Mouse (Mus musculus): ENCODE measurements around the gene Col24a1. TPM values are rescaled to one million over a fixed set of nuclear protein-coding genes. Genes with fewer than 3 reads are reported as not detected.
"Not testable (repeated sequence)": the region's sequence is repeated elsewhere in the genome, so short reads cannot be mapped to it uniquely, and the experiment has no call there.

Col24a1 gene
- polyA plus RNA-seq, 1 experiment = 1.4 TPM

DNA sequence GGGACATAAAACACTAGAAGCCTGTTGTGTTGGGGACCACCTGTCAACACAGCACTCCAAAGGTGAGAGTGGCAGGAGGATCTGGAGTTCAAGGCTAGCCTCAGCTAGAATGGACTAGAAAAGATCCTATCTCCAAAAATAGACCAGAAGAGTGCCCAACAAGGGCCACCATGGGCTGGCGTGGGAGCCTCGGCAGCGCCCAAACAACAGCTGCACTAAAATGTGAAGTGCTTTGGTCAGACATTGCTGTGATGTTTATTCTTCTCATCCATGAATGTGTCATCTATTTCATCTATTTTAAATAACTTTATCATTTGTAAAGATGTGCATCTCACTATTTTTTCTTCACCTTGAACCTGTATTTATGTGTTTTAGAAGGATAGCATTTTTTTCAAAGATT lies 122.1 kb downstream of the Col24a1 start:
- TF ChIP-seq POLR2A (IDR thresholded peaks at IDR 0.05; ENCODE audit: low read depth, low read length) = no peak
- no peak for TF ChIP-seq CTCF (IDR thresholded peaks at IDR 0.05; ENCODE audit: extremely low read depth, insufficient read length, insufficient replicate concordance, low read depth, low read length)
- 86% methylated on average over 3 of the region's 3 CpGs for WGBS

DNA sequence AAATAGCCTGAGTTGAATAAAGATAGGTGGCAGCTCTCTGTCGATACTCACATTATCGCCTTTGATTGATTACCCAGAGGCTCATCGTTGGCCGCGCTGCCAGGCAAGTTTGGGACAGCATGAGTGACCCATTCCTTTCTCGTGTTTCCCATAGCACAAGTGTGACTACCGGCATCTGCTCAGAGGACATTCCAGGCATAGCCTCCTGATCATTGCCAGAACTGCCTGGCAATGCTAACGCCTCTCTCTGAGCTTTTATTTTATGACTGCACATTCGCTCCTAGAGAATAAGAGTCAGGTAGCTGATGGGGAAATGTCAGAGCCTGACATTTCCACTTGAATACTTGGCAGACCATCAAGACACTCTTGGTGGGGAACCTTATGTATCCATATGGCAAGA lies 125.5 kb downstream of the Col24a1 start:
- H3K4me1 ChIP-seq (ENCODE audit: control insufficient read depth, insufficient read depth, insufficient read length, low read length) = no peaks in the 10 kb centered on the region
- H3K36me3 ChIP-seq (ENCODE audit: control insufficient read depth, insufficient read depth, low read length) = no peaks in the 10 kb centered on the region
- H3K27me3 ChIP-seq (ENCODE audit: control insufficient read depth, insufficient read depth, low read length) = no peaks in the 10 kb centered on the region
- no peak overlapping the region for H3K27ac ChIP-seq (ENCODE audit: insufficient read depth, low read depth, low read length)
- 76% methylated on average over 9 of the region's 9 CpGs for WGBS
- no peak for TF ChIP-seq POLR2A (IDR thresholded peaks at IDR 0.05; ENCODE audit: low read depth, low read length)
- TF ChIP-seq CTCF (IDR thresholded peaks at IDR 0.05; ENCODE audit: extremely low read depth, insufficient read length, insufficient replicate concordance, low read depth, low read length) = no peak
- no peak overlapping the region for H3K4me3 ChIP-seq (ENCODE audit: low read depth, low read length)

More for the DNA sequence above, 122.1 kb downstream of the Col24a1 start:
- Histone ChIP-seq H3K27me3 (ENCODE audit: control insufficient read depth, insufficient read depth, low read length) (no peaks in the 10 kb centered on the region), H3K36me3 (ENCODE audit: control insufficient read depth, insufficient read depth, low read length) (no peaks in the 10 kb centered on the region), H3K4me1 (ENCODE audit: control insufficient read depth, insufficient read depth, insufficient read length, low read length) (no peaks in the 10 kb centered on the region), H3K4me3 (ENCODE audit: low read depth, low read length) (no peak overlapping the region), H3K27ac (ENCODE audit: insufficient read depth, low read depth, low read length) (no peak overlapping the region)

DNA sequence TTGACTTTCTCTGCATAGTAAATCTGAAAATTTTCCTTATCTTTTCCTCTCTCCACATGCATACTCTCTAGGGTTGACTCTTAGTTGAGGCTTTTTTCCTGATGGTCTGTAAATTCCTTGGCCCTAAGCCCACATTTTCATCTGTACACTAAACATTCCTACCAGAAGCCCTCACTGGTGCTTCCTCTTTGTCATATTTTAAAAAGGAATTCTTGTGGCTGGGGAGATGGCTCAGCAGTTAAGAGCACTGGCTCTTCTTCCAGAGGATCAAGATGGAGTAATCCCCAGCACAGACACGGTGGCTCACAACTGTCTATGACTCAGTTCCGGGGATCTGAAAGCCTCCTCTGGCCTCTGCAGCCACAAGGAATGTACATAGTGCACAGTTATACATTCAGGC lies 128.1 kb downstream of the Col24a1 start:
- H3K4me3 ChIP-seq (ENCODE audit: low read depth, low read length) = no peak overlapping the region
- TF ChIP-seq POLR2A (IDR thresholded peaks at IDR 0.05; ENCODE audit: low read depth, low read length) = no peak
- no peak for TF ChIP-seq CTCF (IDR thresholded peaks at IDR 0.05; ENCODE audit: extremely low read depth, insufficient read length, insufficient replicate concordance, low read depth, low read length)
- H3K4me1 ChIP-seq (ENCODE audit: control insufficient read depth, insufficient read depth, insufficient read length, low read length) = no peaks in the 10 kb centered on the region
- H3K27me3 ChIP-seq (ENCODE audit: control insufficient read depth, insufficient read depth, low read length) = no peaks in the 10 kb centered on the region
- WGBS = 64% methylated on average over 2 of the region's 2 CpGs
- H3K27ac ChIP-seq (ENCODE audit: insufficient read depth, low read depth, low read length) = no peak overlapping the region
- no peaks in the 10 kb centered on the region for H3K36me3 ChIP-seq (ENCODE audit: control insufficient read depth, insufficient read depth, low read length)

DNA sequence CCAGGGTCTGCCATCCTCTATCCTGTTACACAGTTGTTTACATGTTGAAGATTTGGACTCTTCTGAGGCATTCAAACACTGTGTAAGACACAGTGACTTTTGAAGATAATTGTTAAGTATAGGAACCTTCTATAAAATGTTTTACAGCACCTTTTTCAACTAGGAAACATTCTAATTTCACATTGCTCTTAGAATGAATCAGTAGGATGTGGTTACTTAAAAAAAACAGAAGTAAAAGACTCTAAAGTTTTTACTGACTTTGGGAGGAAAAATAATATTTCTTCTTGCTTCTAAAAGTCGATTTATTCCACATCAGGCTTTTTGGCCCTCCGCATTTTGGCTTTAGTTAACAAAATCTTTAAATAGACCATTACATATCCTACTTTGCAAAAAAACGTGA lies 129.8 kb downstream of the Col24a1 start:
- Histone ChIP-seq H3K4me1 (ENCODE audit: control insufficient read depth, insufficient read depth, insufficient read length, low read length) (no peaks in the 10 kb centered on the region), H3K27ac (ENCODE audit: insufficient read depth, low read depth, low read length) (no peak overlapping the region), H3K36me3 (ENCODE audit: control insufficient read depth, insufficient read depth, low read length) (no peaks in the 10 kb centered on the region), H3K4me3 (ENCODE audit: low read depth, low read length) (no peak overlapping the region), H3K27me3 (ENCODE audit: control insufficient read depth, insufficient read depth, low read length) (no peaks in the 10 kb centered on the region)
- no peak for TF ChIP-seq CTCF (IDR thresholded peaks at IDR 0.05; ENCODE audit: extremely low read depth, insufficient read length, insufficient replicate concordance, low read depth, low read length)
- 79% methylated on average over 3 of the region's 3 CpGs for WGBS

DNA sequence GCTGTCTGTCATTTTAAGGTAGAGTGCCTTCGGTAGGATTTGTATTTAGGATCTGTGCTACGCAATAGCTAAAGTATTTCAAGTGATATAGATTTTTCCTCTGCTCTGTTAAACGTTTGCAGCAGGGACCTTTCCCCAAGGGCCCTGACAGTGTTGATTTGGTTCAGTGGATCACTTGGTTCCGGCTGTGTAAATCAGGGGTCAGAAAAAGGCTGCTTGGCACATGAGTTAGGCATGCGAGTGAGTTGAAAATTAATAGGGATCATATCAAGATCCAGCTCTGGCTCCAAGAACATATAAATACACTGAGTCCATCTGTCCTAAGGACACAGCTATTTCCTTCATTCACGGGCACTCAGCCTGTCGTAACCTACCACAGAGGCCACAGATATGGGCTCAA lies 146.1 kb downstream of the Col24a1 start:
- Histone ChIP-seq H3K27me3 (ENCODE audit: control insufficient read depth, insufficient read depth, low read length) (no peaks in the 10 kb centered on the region), H3K27ac (ENCODE audit: insufficient read depth, low read depth, low read length) (no peak overlapping the region), H3K4me1 (ENCODE audit: control insufficient read depth, insufficient read depth, insufficient read length, low read length) (no peaks in the 10 kb centered on the region), H3K36me3 (ENCODE audit: control insufficient read depth, insufficient read depth, low read length) (no peaks in the 10 kb centered on the region), H3K4me3 (ENCODE audit: low read depth, low read length) (no peak overlapping the region)
- no peak for TF ChIP-seq CTCF (IDR thresholded peaks at IDR 0.05; ENCODE audit: extremely low read depth, insufficient read length, insufficient replicate concordance, low read depth, low read length)
- TF ChIP-seq POLR2A (IDR thresholded peaks at IDR 0.05; ENCODE audit: low read depth, low read length) = no peak
- 80% methylated on average over 7 of the region's 7 CpGs for WGBS

DNA sequence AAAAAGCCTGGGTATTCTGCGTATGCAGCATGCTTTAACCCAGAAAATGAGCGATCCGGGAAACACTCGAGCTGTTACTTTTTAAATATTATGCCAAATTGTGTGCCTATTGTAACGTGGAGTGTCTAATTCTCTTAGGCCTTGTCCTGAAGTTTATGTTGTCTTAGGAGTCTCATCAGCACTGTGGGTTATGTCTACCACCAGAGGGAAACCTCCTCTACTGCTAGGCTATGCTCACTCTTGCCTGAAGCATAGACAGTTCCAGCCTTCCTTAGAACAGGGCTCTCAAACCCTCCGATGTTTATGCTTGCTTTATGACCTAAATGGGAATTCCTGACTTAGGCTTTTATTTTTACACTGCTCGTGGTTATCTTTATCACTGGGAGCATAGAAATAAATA lies 146.8 kb downstream of the Col24a1 start:
- H3K4me1 ChIP-seq (ENCODE audit: control insufficient read depth, insufficient read depth, insufficient read length, low read length) = no peaks in the 10 kb centered on the region
- no peaks in the 10 kb centered on the region for H3K27me3 ChIP-seq (ENCODE audit: control insufficient read depth, insufficient read depth, low read length)
- no peak for TF ChIP-seq CTCF (IDR thresholded peaks at IDR 0.05; ENCODE audit: extremely low read depth, insufficient read length, insufficient replicate concordance, low read depth, low read length)
- no peak for TF ChIP-seq POLR2A (IDR thresholded peaks at IDR 0.05; ENCODE audit: low read depth, low read length)
- no peaks in the 10 kb centered on the region for H3K36me3 ChIP-seq (ENCODE audit: control insufficient read depth, insufficient read depth, low read length)
- 80% methylated on average over 7 of the region's 7 CpGs for WGBS
- no peak overlapping the region for H3K4me3 ChIP-seq (ENCODE audit: low read depth, low read length)
- H3K27ac ChIP-seq (ENCODE audit: insufficient read depth, low read depth, low read length) = no peak overlapping the region

DNA sequence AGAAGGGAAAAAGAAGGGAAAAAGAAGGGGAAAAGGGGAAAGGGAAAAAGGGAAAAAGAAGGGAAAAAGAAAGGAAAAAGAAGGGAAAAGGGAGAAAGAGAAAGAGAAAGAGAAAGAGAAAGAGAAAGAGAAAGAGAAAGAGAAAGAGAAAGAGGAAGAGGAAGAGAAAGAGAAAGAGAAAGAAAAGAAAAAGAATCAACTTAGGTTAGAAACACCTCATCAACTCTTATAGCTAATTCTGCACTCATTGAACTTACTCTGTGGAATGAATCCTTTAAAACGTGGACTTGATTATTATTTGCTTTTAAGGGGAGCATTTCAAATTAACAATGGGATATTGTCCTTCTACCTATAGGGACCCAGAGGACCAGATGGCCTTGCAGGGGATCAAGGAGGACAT lies 148.7 kb downstream of the Col24a1 start:
- 56% methylated on average over 1 of the region's 1 CpGs for WGBS
- no peaks in the 10 kb centered on the region for H3K27me3 ChIP-seq (ENCODE audit: control insufficient read depth, insufficient read depth, low read length)
- no peak overlapping the region for H3K4me3 ChIP-seq (ENCODE audit: low read depth, low read length)
- H3K36me3 ChIP-seq (ENCODE audit: control insufficient read depth, insufficient read depth, low read length) = no peaks in the 10 kb centered on the region
- TF ChIP-seq CTCF (IDR thresholded peaks at IDR 0.05; ENCODE audit: extremely low read depth, insufficient read length, insufficient replicate concordance, low read depth, low read length) (no peak), POLR2A (IDR thresholded peaks at IDR 0.05; ENCODE audit: low read depth, low read length) (no peak)
- H3K27ac ChIP-seq (ENCODE audit: insufficient read depth, low read depth, low read length) = no peak overlapping the region
- H3K4me1 ChIP-seq (ENCODE audit: control insufficient read depth, insufficient read depth, insufficient read length, low read length) = no peaks in the 10 kb centered on the region

DNA sequence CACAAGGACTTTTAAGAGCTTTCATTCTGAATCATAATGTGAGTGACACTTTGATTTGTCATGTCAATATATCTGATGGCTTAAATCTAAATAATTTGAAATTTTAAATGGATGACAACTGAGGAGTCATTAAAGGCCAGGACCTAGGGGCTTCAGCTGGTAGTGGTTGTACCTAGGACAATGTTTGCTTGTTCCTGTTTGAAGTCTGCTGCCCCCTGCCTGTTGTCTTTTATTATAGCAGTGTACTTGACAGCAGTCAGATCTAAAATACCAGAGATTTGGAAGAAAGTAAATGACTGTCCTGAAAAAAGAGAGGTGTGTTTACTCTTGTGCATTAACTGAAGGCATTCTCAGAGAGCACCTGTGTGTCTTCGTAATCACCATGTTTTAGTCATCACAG lies 150.0 kb downstream of the Col24a1 start:
- TF ChIP-seq CTCF (IDR thresholded peaks at IDR 0.05; ENCODE audit: extremely low read depth, insufficient read length, insufficient replicate concordance, low read depth, low read length) (no peak), POLR2A (IDR thresholded peaks at IDR 0.05; ENCODE audit: low read depth, low read length) (no peak)
- H3K4me3 ChIP-seq (ENCODE audit: low read depth, low read length) = no peak overlapping the region
- no peaks in the 10 kb centered on the region for H3K4me1 ChIP-seq (ENCODE audit: control insufficient read depth, insufficient read depth, insufficient read length, low read length)
- H3K27me3 ChIP-seq (ENCODE audit: control insufficient read depth, insufficient read depth, low read length) = no peaks in the 10 kb centered on the region
- no peaks in the 10 kb centered on the region for H3K36me3 ChIP-seq (ENCODE audit: control insufficient read depth, insufficient read depth, low read length)
- no peak overlapping the region for H3K27ac ChIP-seq (ENCODE audit: insufficient read depth, low read depth, low read length)
- 79% methylated on average over 1 of the region's 1 CpGs for WGBS

DNA sequence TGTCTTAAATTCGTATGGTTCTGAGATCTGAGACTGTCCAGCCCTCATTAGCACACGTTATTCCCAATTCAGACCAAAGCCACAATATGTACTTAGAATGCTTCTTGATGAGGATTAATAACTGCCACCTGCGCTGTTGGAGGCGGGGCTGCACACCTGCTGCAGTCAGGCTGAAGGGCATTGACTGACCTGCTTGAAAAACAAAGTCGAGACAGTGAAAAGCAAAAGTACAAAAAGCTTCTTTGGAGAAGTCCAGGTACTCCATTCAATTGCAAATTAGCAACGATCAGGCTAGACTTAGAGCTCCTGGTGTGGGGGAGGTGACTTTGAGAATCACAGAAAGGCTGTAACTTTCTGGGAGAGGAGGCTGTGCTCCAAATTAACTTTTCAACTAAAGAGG lies 150.9 kb downstream of the Col24a1 start:
- H3K4me1 ChIP-seq (ENCODE audit: control insufficient read depth, insufficient read depth, insufficient read length, low read length); H3K27ac ChIP-seq (ENCODE audit: insufficient read depth, low read depth, low read length); H3K36me3 ChIP-seq (ENCODE audit: control insufficient read depth, insufficient read depth, low read length); H3K4me3 ChIP-seq (ENCODE audit: low read depth, low read length); H3K27me3 ChIP-seq (ENCODE audit: control insufficient read depth, insufficient read depth, low read length): not testable (repeated sequence)
- 25% methylated on average over 6 of the region's 6 CpGs for WGBS

Data from small intestine, adult 2 months (tissue).